17 mouse cellular contexts compared by ENCODE assay signal in genomic region chr10:118956352-118956751, GRCm38 (mm10).
DNase-seq lines count a peak whose midpoint lies in the region; ATAC-seq and TF ChIP-seq lines count a peak whose summit lies in the region.
"Had no signal": no experiment of that assay in that cellular context is flagged by ENCODE, and none has a peak within 500 bp of the region (broad histone marks: within the 10 kb centered on the region; RNA-seq: fewer than 3 reads in every experiment).

No protein-coding gene starts in this region.

- H3K27ac ChIP-seq in embryonic facial prominence, embryonic 12.5 days = no peak overlapping the region
- H3K27ac ChIP-seq in embryonic facial prominence, embryonic 10.5 days (replicated peaks) = no peak overlapping the region
- no peak overlapping the region for H3K27ac ChIP-seq in limb, embryonic 14.5 days (replicated peaks; ENCODE audit: low read depth, low read length)
- H3K27ac ChIP-seq in limb, embryonic 10.5 days = no peak overlapping the region
- H3K27ac ChIP-seq: hindbrain, embryonic 15.5 days; liver, embryonic 14.5 days; stomach, postnatal 0 days had no signal

- 61% methylated on average over 9 of the region's 9 CpGs for WGBS in embryonic facial prominence, embryonic 12.5 days
- 86% methylated on average over 9 of the region's 9 CpGs for WGBS in embryonic facial prominence, embryonic 10.5 days
- WGBS in limb, embryonic 14.5 days = 74% methylated on average over 9 of the region's 9 CpGs
- WGBS in limb, embryonic 10.5 days = 85% methylated on average over 9 of the region's 9 CpGs

- no peak overlapping the region for H3K9ac ChIP-seq in embryonic facial prominence, embryonic 12.5 days
- H3K9ac ChIP-seq in limb, embryonic 14.5 days (ENCODE audit: low read depth, low read length, severe bottlenecking) = no peak overlapping the region
- H3K9ac ChIP-seq: hindbrain, embryonic 15.5 days; liver, embryonic 14.5 days had no signal

- no peaks in the 10 kb centered on the region for H3K27me3 ChIP-seq in embryonic facial prominence, embryonic 12.5 days
- peaks cover 45% of the 10 kb centered on the region for H3K27me3 ChIP-seq in embryonic facial prominence, embryonic 10.5 days (replicated peaks; ENCODE audit: low read depth, poor library complexity, severe bottlenecking)
- no peaks in the 10 kb centered on the region for H3K27me3 ChIP-seq in limb, embryonic 14.5 days (ENCODE audit: control insufficient read depth, insufficient read depth, low read length)
- no peaks in the 10 kb centered on the region for H3K27me3 ChIP-seq in limb, embryonic 10.5 days (ENCODE audit: low read depth, poor library complexity, severe bottlenecking)
- H3K27me3 ChIP-seq: CH12.LX had no signal

- no peak for TF ChIP-seq POLR2A in limb, embryonic 14.5 days (IDR thresholded peaks at IDR 0.05; ENCODE audit: borderline replicate concordance, extremely low read depth, insufficient read depth, insufficient read length)

- intact Hi-C loops in left cerebral cortex, postnatal 36 days (cut with DNase I) = no loop called here

- H3K4me3 ChIP-seq in embryonic facial prominence, embryonic 12.5 days = no peak overlapping the region
- no peak overlapping the region for H3K4me3 ChIP-seq in embryonic facial prominence, embryonic 10.5 days
- no peak overlapping the region for H3K4me3 ChIP-seq in limb, embryonic 14.5 days (replicated peaks; ENCODE audit: low read length)
- H3K4me3 ChIP-seq in limb, embryonic 10.5 days = no peak overlapping the region
- H3K4me3 ChIP-seq: hindbrain, embryonic 15.5 days had no signal

- peak; percentile 74; the same call in 1 of the 2 replicates for ATAC-seq in embryonic facial prominence, embryonic 12.5 days (ENCODE audit: insufficient number of reproducible peaks, insufficient read depth, low FRiP score, low TSS enrichment)
- ATAC-seq in limb, embryonic 14.5 days (ENCODE audit: low FRiP score, low read depth) = no peak

- H3K36me3 ChIP-seq in embryonic facial prominence, embryonic 12.5 days = no peaks in the 10 kb centered on the region
- no peaks in the 10 kb centered on the region for H3K36me3 ChIP-seq in embryonic facial prominence, embryonic 10.5 days (replicated peaks)
- no peaks in the 10 kb centered on the region for H3K36me3 ChIP-seq in limb, embryonic 14.5 days (ENCODE audit: control insufficient read depth, insufficient read depth, low read length)
- H3K36me3 ChIP-seq in limb, embryonic 10.5 days = no peaks in the 10 kb centered on the region
- H3K36me3 ChIP-seq: hindbrain, embryonic 15.5 days had no signal

- no peak overlapping the region for H3K4me2 ChIP-seq in embryonic facial prominence, embryonic 12.5 days (replicated peaks)
- H3K4me2 ChIP-seq in limb, embryonic 14.5 days (replicated peaks; ENCODE audit: low read depth, low read length, severe bottlenecking) = no peak overlapping the region
- H3K4me2 ChIP-seq: hindbrain, embryonic 15.5 days; midbrain, embryonic 11.5 days had no signal

- no peak for DNase-seq in embryonic facial prominence, embryonic 10.5 days (ENCODE audit: low spot score)
- DNase-seq in limb, embryonic 14.5 days (ENCODE audit: low spot score) = peak; percentile 28
- DNase-seq in limb, embryonic 10.5 days (ENCODE audit: low spot score) = no peak
- peak; percentile 30 to 54 for DNase-seq in frontal cortex, postnatal 36 days (ENCODE audit: low spot score in 2 of 2)
- peak; percentile 30 to 35 for DNase-seq in left cerebral cortex, postnatal 36 days (ENCODE audit: low spot score in 2 of 2)
- DNase-seq in adrenal gland, postnatal 36 days = no peak
- no peak for DNase-seq in T-cell, adult 2 months (ENCODE audit: low spot score)
- DNase-seq: cerebellum, adult 8-10 months; gastrocnemius, postnatal 36 days; kidney, adult 9 months; spleen, adult 18-20 months had no signal

- no peaks in the 10 kb centered on the region for H3K9me3 ChIP-seq in embryonic facial prominence, embryonic 12.5 days
- no peaks in the 10 kb centered on the region for H3K9me3 ChIP-seq in embryonic facial prominence, embryonic 10.5 days
- no peaks in the 10 kb centered on the region for H3K9me3 ChIP-seq in limb, embryonic 14.5 days (ENCODE audit: control insufficient read depth, low read length)
- H3K9me3 ChIP-seq in limb, embryonic 10.5 days (replicated peaks) = no peaks in the 10 kb centered on the region
- H3K9me3 ChIP-seq: hindbrain, embryonic 15.5 days had no signal

- H3K4me1 ChIP-seq in embryonic facial prominence, embryonic 12.5 days = no peaks in the 10 kb centered on the region
- H3K4me1 ChIP-seq in embryonic facial prominence, embryonic 10.5 days = peaks cover 9% of the 10 kb centered on the region
- no peaks in the 10 kb centered on the region for H3K4me1 ChIP-seq in limb, embryonic 14.5 days (ENCODE audit: control insufficient read depth, insufficient read depth, low read length)
- no peaks in the 10 kb centered on the region for H3K4me1 ChIP-seq in limb, embryonic 10.5 days

Comparison
In these comparisons a context has a peak if more than half of its experiments do, and no peak if none do; other contexts are left out.
1. DNase-seq: peak in limb, embryonic 14.5 days (single experiment), frontal cortex, postnatal 36 days (2 of 2) and left cerebral cortex, postnatal 36 days (2 of 2); none in embryonic facial prominence, embryonic 10.5 days (single experiment), limb, embryonic 10.5 days (single experiment), adrenal gland, postnatal 36 days (0 of 2) and T-cell, adult 2 months (single experiment).